7 mouse cellular contexts compared by ENCODE assay signal in genomic region chr7:30321539-30322284, GRCm38 (mm10). TPM values are rescaled to one million over a fixed set of nuclear protein-coding genes. Genes with fewer than 3 reads are reported as not detected.
A peak's percentile ranks its signal among the peaks of the same experiment; 100 is the strongest.
DNase-seq lines count a peak whose midpoint lies in the region; ATAC-seq lines count a peak whose summit lies in the region.

E130208F15Rik (plus strand) TSS chr7:30321740.

- H3K9ac ChIP-seq in hindbrain, embryonic 16.5 days (ENCODE audit: low read depth, low read length) = peak within 1 kb of the TSS; percentile 90

- peak within 1 kb of the TSS; percentile 81 for H3K4me3 ChIP-seq in hindbrain, embryonic 16.5 days (ENCODE audit: low read length)

- peak; percentile 86 for DNase-seq in adipocyte (ENCODE audit: low spot score)
- peak; percentile 77 to 83 for DNase-seq in cerebellum, postnatal 25 days
- peak; percentile 62 for DNase-seq in gastrocnemius, adult 18-20 months (ENCODE audit: low spot score)
- DNase-seq in left cerebral cortex, postnatal 14 days (ENCODE audit: low spot score in 2 of 2) = peak; percentile 66 to 69
- DNase-seq in right cerebral cortex, postnatal 4 days = peak; percentile 42

- H3K27me3 ChIP-seq in hindbrain, embryonic 16.5 days (replicated peaks; ENCODE audit: control insufficient read depth, insufficient read depth, low read length) = no peaks in the 10 kb centered on the region

- no peaks in the 10 kb centered on the region for H3K9me3 ChIP-seq in hindbrain, embryonic 16.5 days (ENCODE audit: control insufficient read depth, low read length)

- H3K36me3 ChIP-seq in hindbrain, embryonic 16.5 days (ENCODE audit: control insufficient read depth, insufficient read depth, low read length) = no peaks in the 10 kb centered on the region

- H3K4me2 ChIP-seq in hindbrain, embryonic 16.5 days (ENCODE audit: low read length) = peak within 1 kb of the TSS; percentile 80

- 0% methylated on average over 54 of the region's 63 CpGs for WGBS in hindbrain, embryonic 16.5 days

- peak within 1 kb of the TSS; percentile 78 for H3K27ac ChIP-seq in hindbrain, embryonic 16.5 days (ENCODE audit: low read depth, low read length)

- H3K4me1 ChIP-seq in hindbrain, embryonic 16.5 days (ENCODE audit: control insufficient read depth, insufficient read depth, low read depth, low read length) = peaks cover 10% of the 10 kb centered on the region

- intact Hi-C loops in left cerebral cortex, postnatal 14 days (cut with DNase I) = no loop called here

- peak; percentile 74 for ATAC-seq in hindbrain, embryonic 16.5 days
- peak; percentile 74 for ATAC-seq in megakaryocyte progenitor cell, adult 5-6 weeks (replicated peaks; ENCODE audit: poor library complexity)

RNA-seq across cellular contexts. Expression of gene E130208F15Rik, which starts in this region (rescaled TPM):
- under 1 TPM; 0.59 TPM for total RNA-seq in gastrocnemius, adult 18-20 months (2021)
- polyA plus RNA-seq in hindbrain, embryonic 16.5 days (2015; fragmentation: Nextera tagmentation; extraction: Ambion mirVana) = 0.21 and 0.54 TPM in 2 replicates
- total RNA-seq in left cerebral cortex, postnatal 14 days (2021) = under 1 TPM; 0.40 to 0.44 TPM
- 0.47 TPM in 1 of 2 replicates, not detected in the other for total RNA-seq in megakaryocyte progenitor cell, adult 5-6 weeks (2015)
- total RNA-seq in megakaryocyte progenitor cell, adult 5-6 weeks (2017) = 1.6 and 2.0 TPM in 2 replicates

Comparison
In these comparisons a context has a peak if more than half of its experiments do, and no peak if none do; other contexts are left out.
1. Peak in every context shown above with its lines: DNase-seq, ATAC-seq, H3K4me3 ChIP-seq and H3K27ac ChIP-seq.
2. Peak in DNase-seq in gastrocnemius, adult 18-20 months; RNA of the gene not detected or under 1 TPM.
3. Peak in ATAC-seq, H3K4me3 ChIP-seq, H3K27ac ChIP-seq, H3K9ac ChIP-seq and H3K4me2 ChIP-seq in hindbrain, embryonic 16.5 days; RNA of the gene not detected or under 1 TPM.
4. Peak in DNase-seq in left cerebral cortex, postnatal 14 days; RNA of the gene not detected or under 1 TPM.